ENCODE assay signal across 8 mouse cellular contexts in the genomic region with DNA sequence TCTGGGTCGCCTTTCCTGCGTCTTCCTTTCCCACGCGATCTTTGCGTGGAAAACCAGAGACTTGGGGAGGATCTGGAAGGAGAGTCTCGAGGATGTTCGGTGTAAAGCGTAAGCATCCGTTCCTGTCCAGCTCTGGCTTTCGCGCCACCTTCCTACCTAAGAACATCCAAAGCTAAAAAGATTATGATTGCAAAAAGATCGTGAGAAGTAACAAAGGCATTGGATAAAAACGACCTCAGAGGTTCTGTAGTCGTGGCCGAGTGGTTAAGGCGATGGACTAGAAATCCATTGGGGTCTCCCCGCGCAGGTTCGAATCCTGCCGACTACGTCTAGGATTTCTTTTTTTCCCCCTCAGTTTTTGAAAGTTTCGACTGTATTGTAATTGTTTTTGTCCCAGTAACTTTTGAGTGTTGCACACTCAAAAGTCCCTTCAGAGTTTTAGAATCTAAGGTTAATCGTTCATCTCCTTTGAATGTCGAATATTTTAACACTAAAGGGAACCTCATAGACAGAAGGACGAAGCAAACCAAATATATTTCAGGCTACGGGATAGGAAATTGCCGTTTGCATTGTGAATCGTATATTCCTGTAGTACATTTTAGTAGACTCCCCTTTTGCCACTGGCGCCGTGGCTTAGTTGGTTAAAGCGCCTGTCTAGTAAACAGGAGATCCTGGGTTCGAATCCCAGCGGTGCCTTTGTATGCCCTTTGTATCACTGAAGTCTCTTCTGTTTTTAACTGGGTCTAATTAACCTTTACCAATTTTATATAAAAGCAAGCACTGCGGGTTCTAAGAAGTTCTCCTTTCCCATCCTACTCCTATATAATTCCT. TPM values are rescaled to one million over a fixed set of nuclear protein-coding genes. Genes with fewer than 3 reads are reported as not detected.
A peak's percentile ranks its signal among the peaks of the same experiment; 100 is the strongest.
DNase-seq lines count a peak whose midpoint lies in the region; ATAC-seq and TF ChIP-seq lines count a peak whose summit lies in the region.

No protein-coding gene starts in this region.

- DNase-seq in 3T3-L1 (ENCODE audit: low read depth, low spot score), result peak; percentile 96
- peak; percentile 83 for DNase-seq in adrenal gland, adult 8-10 months
- DNase-seq in embryonic facial prominence, embryonic 10.5 days (ENCODE audit: low spot score), result peak; percentile 86
- DNase-seq in heart, adult 8-10 months (ENCODE audit: low spot score), result peak; percentile 90
- DNase-seq in kidney, adult 9 months, result peak; percentile 89
- DNase-seq in limb, embryonic 14.5 days (ENCODE audit: low spot score), result peak; percentile 94
- peak; percentile 82 to 89 for DNase-seq in spleen, postnatal 4 days (ENCODE audit: low spot score in 2 of 2)

- H3K9me3 ChIP-seq in embryonic facial prominence, embryonic 10.5 days, result no peaks in the 10 kb centered on the region
- H3K9me3 ChIP-seq in limb, embryonic 14.5 days (ENCODE audit: control insufficient read depth, low read length), result no peaks in the 10 kb centered on the region

- ATAC-seq in limb, embryonic 14.5 days (ENCODE audit: low FRiP score, low read depth), result peak; percentile 47

- peak overlapping the region; percentile 50 for H3K4me2 ChIP-seq in limb, embryonic 14.5 days (replicated peaks; ENCODE audit: low read depth, low read length, severe bottlenecking)
- H3K4me2 ChIP-seq in myocyte (ENCODE audit: low read depth), result peak overlapping the region; percentile 97

- peak overlapping the region; percentile 74 for H3K9ac ChIP-seq in limb, embryonic 14.5 days (ENCODE audit: low read depth, low read length, severe bottlenecking)

- no peaks in the 10 kb centered on the region for H3K79me2 ChIP-seq in myocyte (ENCODE audit: control insufficient read depth, insufficient read depth)

- peak overlapping the region; percentile 86 for H3K27ac ChIP-seq in embryonic facial prominence, embryonic 10.5 days (replicated peaks)
- peak overlapping the region; percentile 81 for H3K27ac ChIP-seq in limb, embryonic 14.5 days (replicated peaks; ENCODE audit: low read depth, low read length)

- H3ac ChIP-seq in myocyte (ENCODE audit: control insufficient read depth, insufficient read length), result no peak overlapping the region

- 1% methylated on average over 34 of the region's 34 CpGs for WGBS in embryonic facial prominence, embryonic 10.5 days
- WGBS in limb, embryonic 14.5 days, result under 1% methylated on average over 34 of the region's 34 CpGs

- H3K27me3 ChIP-seq in embryonic facial prominence, embryonic 10.5 days (replicated peaks; ENCODE audit: low read depth, poor library complexity, severe bottlenecking), result no peaks in the 10 kb centered on the region
- H3K27me3 ChIP-seq in limb, embryonic 14.5 days (ENCODE audit: control insufficient read depth, insufficient read depth, low read length), result no peaks in the 10 kb centered on the region
- H3K27me3 ChIP-seq in myocyte (ENCODE audit: control insufficient read depth, insufficient read depth, insufficient read length), result no peaks in the 10 kb centered on the region

- peaks cover 41% of the 10 kb centered on the region for H3K36me3 ChIP-seq in embryonic facial prominence, embryonic 10.5 days (replicated peaks)
- H3K36me3 ChIP-seq in limb, embryonic 14.5 days (ENCODE audit: control insufficient read depth, insufficient read depth, low read length), result peaks cover 40% of the 10 kb centered on the region
- H3K36me3 ChIP-seq in myocyte (ENCODE audit: control insufficient read depth, insufficient read depth), result peaks cover 4% of the 10 kb centered on the region

- H3K4me3 ChIP-seq in embryonic facial prominence, embryonic 10.5 days, result peak overlapping the region; percentile 77
- H3K4me3 ChIP-seq in limb, embryonic 14.5 days (replicated peaks; ENCODE audit: low read length), result peak overlapping the region; percentile 64
- H3K4me3 ChIP-seq in myocyte, result peak overlapping the region; percentile 33

- TF ChIP-seq POLR2A in limb, embryonic 14.5 days (IDR thresholded peaks at IDR 0.05; ENCODE audit: borderline replicate concordance, extremely low read depth, insufficient read depth, insufficient read length), result no peak
- TF ChIP-seq POLR2A in myocyte (IDR thresholded peaks at IDR 0.05; ENCODE audit: insufficient read length, low read depth), result no peak

- H3K4me1 ChIP-seq in embryonic facial prominence, embryonic 10.5 days, result peaks cover 33% of the 10 kb centered on the region
- peaks cover 23% of the 10 kb centered on the region for H3K4me1 ChIP-seq in limb, embryonic 14.5 days (ENCODE audit: control insufficient read depth, insufficient read depth, low read length)

TF ChIP-seq in myocyte, 11 proteins besides CTCF, POLR2A, EP300 and RAD21:
- TF ChIP-seq E2F4 (IDR thresholded peaks at IDR 0.05; ENCODE audit: insufficient read depth) (peak; percentile 25), SRF (IDR thresholded peaks at IDR 0.05; ENCODE audit: control insufficient read depth, insufficient read length, low read depth) (no peak), CEBPB (IDR thresholded peaks at IDR 0.05; ENCODE audit: insufficient read depth, poor library complexity, severe bottlenecking) (0 out of 2 replicates have a peak, but pooled peaks have one; percentile 24)
TF ChIP-seq in myocyte: peak in this region for 2.

RNA-seq across cellular contexts. Expression of a gene that starts 8.0 kb away (rescaled TPM):
- total RNA-seq in adrenal gland, adult 8-10 months (2022), result 1 to 10 TPM; 1.7 to 2.9 (median 2.3) TPM
- 215 and 218 TPM in 2 replicates for polyA plus RNA-seq in embryonic facial prominence, embryonic 10.5 days (2016; fragmentation: Nextera tagmentation; extraction: Ambion mirVana)
- under 1 TPM in 2 of 4 experiments, not detected in 2; 0.33 to 0.75 TPM for total RNA-seq in heart, adult 8-10 months (2022)
- polyA plus RNA-seq in limb, embryonic 14.5 days (2012; rRNA removed), result 124 and 144 TPM in 2 replicates
- 109 and 116 TPM in 2 replicates for polyA plus RNA-seq in limb, embryonic 14.5 days (2014; fragmentation: Nextera tagmentation; extraction: Ambion mirVana)
- polyA plus RNA-seq in myocyte (2012; fragmentation: generic; extraction: Trizol), result 28.2 TPM

RNA-seq across cellular contexts. Expression of a gene that starts 21.7 kb away (rescaled TPM):
- 10 to 100 TPM; 30.7 to 46.1 (median 39.2) TPM for total RNA-seq in adrenal gland, adult 8-10 months (2022)
- polyA plus RNA-seq in embryonic facial prominence, embryonic 10.5 days (2016; fragmentation: Nextera tagmentation; extraction: Ambion mirVana), result 100 and 103 TPM in 2 replicates
- total RNA-seq in heart, adult 8-10 months (2022), result 10 to 100 TPM; 13.0 to 19.5 (median 14.9) TPM
- 76.4 and 110 TPM in 2 replicates for polyA plus RNA-seq in limb, embryonic 14.5 days (2012; rRNA removed)
- 44.6 and 49.1 TPM in 2 replicates for polyA plus RNA-seq in limb, embryonic 14.5 days (2014; fragmentation: Nextera tagmentation; extraction: Ambion mirVana)
- 29.1 TPM for polyA plus RNA-seq in myocyte (2012; fragmentation: generic; extraction: Trizol)

RNA-seq across cellular contexts. Expression of a gene that starts 22.1 kb away (rescaled TPM):
- 10 to 100 TPM; 29.8 to 33.9 (median 31.5) TPM for total RNA-seq in adrenal gland, adult 8-10 months (2022)
- polyA plus RNA-seq in embryonic facial prominence, embryonic 10.5 days (2016; fragmentation: Nextera tagmentation; extraction: Ambion mirVana), result 5.3 and 5.9 TPM in 2 replicates
- total RNA-seq in heart, adult 8-10 months (2022), result 10 to 100 TPM; 16.1 to 18.7 (median 17.1) TPM
- polyA plus RNA-seq in limb, embryonic 14.5 days (2012; rRNA removed), result 15.2 and 15.6 TPM in 2 replicates
- 12.3 and 13.9 TPM in 2 replicates for polyA plus RNA-seq in limb, embryonic 14.5 days (2014; fragmentation: Nextera tagmentation; extraction: Ambion mirVana)
- 27.2 TPM for polyA plus RNA-seq in myocyte (2012; fragmentation: generic; extraction: Trizol)

RNA-seq across cellular contexts. Expression of a gene that starts 29.2 kb away (rescaled TPM):
- total RNA-seq in adrenal gland, adult 8-10 months (2022), result 10 to 100 TPM; 33.9 to 48.4 (median 40.5) TPM
- polyA plus RNA-seq in embryonic facial prominence, embryonic 10.5 days (2016; fragmentation: Nextera tagmentation; extraction: Ambion mirVana), result 70.1 and 71.9 TPM in 2 replicates
- 1 to 10 TPM; 4.5 to 8.2 (median 5.3) TPM for total RNA-seq in heart, adult 8-10 months (2022)
- 27.0 and 35.6 TPM in 2 replicates for polyA plus RNA-seq in limb, embryonic 14.5 days (2012; rRNA removed)
- 22.0 and 25.6 TPM in 2 replicates for polyA plus RNA-seq in limb, embryonic 14.5 days (2014; fragmentation: Nextera tagmentation; extraction: Ambion mirVana)
- polyA plus RNA-seq in myocyte (2012; fragmentation: generic; extraction: Trizol), result 9.1 TPM

RNA-seq across cellular contexts. Expression of a gene that starts 33.2 kb away (rescaled TPM):
- total RNA-seq in adrenal gland, adult 8-10 months (2022), result 10 to 100 TPM; 13.1 to 28.3 (median 19.4) TPM
- 41.0 and 44.5 TPM in 2 replicates for polyA plus RNA-seq in embryonic facial prominence, embryonic 10.5 days (2016; fragmentation: Nextera tagmentation; extraction: Ambion mirVana)
- total RNA-seq in heart, adult 8-10 months (2022), result 1 to 10 TPM; 6.3 to 8.4 (median 7.5) TPM
- polyA plus RNA-seq in limb, embryonic 14.5 days (2012; rRNA removed), result 47.8 and 71.0 TPM in 2 replicates
- 54.4 and 55.2 TPM in 2 replicates for polyA plus RNA-seq in limb, embryonic 14.5 days (2014; fragmentation: Nextera tagmentation; extraction: Ambion mirVana)
- 29.5 TPM for polyA plus RNA-seq in myocyte (2012; fragmentation: generic; extraction: Trizol)

Comparison
In these comparisons a context has a peak if more than half of its experiments do, and no peak if none do; other contexts are left out.
1. Peak in every context shown above with its lines: DNase-seq, ATAC-seq, H3K4me3 ChIP-seq and H3K27ac ChIP-seq.